Mouse (Mus musculus) gastrocnemius, adult 18-20 months (tissue): Measurements from ENCODE around the gene Prkg1. TPM values are rescaled to one million over a fixed set of nuclear protein-coding genes. Genes with fewer than 3 reads are reported as not detected.

Experiments used
- DNase-seq: peaks from one replicate; pipeline ENCODE4 v3.0.0; 2021; ENCODE audit warnings: low spot score
- total RNA-seq, 2 experiments: library from RNA; stranded (reverse); gene quantifications; 2 replicates each; pipeline ENCODE4 v1.2.3; 2021

Gene Prkg1
- total RNA-seq, 2 experiments from 2014 or later, result 24.4 to 39.7 TPM

DNA sequence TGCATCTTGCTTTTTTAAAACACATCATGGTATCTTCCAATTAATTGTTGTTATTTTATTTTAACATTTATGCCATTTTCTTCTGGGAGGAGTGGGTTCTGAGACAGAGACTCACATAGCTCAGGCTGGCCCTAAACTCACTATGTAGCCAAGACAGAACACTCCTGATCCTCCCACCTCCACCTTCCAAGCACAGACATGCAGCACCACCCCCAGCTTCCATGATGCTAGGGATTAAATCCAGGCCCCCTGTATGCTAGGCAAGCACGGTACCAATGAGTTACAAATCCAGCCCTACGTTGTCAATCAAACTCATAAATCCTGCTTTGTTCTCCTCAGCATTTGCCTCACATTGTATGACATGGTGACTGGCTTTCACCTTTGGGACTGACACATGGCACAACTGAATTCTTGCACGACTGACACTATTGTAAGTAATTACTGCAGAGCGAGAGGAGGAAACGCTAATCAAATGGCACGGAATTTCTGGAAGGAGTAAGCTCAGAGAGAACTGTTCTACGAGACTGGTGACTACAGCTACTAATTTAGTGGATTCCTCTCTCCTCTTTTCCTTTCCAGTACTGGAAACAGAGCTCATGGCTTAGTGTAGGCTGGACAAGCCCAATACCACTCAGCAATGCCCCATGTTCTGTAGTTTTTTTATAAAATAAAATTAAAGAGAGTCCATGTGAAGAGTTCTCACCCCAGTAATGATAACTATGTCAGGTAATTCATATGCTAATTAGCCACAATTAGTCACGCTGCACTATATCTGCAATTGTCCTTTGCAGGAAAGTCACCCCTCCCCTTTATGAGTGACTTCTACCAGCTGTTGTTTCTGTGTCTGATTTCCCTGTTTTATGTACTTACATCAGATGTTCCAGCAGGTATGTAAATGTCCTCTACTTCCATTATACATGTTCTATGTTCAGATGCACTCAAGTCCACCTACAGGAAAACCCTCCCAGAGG, 133.6 kb downstream of the Prkg1 start:
- no peak for DNase-seq

DNA sequence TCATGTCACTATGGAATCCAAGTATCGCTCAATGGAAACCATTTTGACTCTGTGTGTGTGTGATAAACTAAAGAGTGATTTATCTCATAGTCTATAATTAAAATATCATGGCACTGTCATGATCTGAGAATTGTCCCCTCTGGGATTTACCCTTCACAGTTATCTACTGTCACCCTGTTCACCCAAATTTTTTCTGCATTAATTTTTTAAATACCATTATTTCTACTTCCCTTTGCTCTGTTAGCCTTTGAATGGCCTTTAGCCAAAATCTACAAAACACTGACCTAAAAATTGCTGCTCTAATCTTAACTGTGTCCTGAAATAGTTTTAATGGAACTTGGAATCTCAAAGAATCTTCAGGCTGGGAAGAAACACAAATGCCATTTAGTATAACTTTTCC, 143.1 kb downstream of the Prkg1 start:
- no peak for DNase-seq

DNA sequence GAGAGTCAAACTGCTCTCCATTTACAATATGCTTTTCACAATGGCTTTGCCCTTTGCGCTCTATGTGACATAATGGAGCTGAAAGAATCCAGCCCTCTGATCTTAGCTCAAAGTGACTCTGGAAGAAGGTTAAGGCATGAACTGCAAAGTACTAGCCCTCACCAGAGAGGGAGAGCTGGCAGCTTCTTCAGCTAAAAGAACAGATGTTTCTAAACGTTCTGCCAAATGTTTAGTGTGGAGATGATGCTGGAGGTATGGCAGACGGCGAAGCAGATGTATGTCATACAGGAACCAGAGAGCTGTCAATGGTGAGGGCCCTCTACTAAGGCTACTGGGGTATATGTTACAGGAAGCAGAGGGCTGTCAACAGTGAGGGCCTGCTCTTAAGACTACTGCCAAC, 148.0 kb downstream of the Prkg1 start:
- DNase-seq, result no peak

DNA sequence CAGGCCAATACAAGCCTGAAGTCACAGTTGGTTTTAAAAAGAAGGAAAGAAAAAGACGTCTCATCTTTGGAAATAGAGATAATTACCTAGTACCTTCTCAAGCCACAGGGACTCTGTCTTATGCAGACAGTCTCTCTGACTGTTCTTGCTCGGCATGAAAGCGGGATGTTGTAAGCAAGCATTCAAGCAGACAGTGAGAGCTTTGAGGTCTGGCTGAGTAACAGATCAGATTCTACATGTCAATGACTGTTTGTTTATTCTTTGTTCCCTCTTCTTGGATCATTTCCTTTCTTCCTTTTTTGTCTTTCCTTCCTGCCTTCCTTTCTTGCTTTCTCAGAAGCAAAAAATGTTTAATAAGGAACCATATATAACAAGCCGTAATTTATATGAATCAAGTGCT, 148.7 kb downstream of the Prkg1 start:
- DNase-seq, result no peak

DNA sequence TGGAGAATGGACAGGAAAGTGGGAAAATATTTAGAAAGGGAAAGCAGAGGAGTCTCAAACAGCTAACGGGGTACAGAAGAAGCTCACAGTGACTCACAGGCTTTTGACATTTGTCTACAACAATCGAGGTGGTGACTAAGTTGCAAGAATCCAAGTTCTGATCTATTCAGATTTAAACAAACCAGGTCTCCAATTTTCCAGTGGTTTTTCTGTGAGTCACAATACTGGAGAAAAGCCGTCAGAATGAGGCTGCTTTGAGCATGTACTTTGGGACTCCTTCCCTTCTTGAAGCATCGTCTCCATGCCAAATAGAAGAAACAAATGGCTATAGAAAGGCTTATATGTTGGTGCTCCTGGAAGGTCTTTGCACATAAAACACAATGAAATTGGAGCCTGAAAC, 151.7 kb downstream of the Prkg1 start:
- DNase-seq, result no peak

DNA sequence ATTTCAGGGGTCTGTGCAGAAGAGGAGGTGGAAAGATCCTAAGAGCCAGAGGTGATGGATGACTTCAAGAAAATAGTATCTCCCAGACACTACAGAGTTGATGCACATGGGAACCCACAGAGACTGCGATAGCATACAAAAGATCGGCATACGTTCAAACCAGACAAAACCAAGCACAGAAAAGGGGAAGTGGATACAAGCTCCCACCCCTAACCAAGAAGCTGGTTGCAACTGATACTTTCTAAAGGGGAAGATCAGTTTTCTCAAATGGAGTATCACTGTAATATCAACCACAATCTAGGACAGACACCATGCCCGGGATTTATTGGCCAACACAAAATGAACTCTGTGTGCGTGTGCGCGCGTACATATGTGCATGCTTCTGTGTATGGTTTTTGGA, 162.3 kb downstream of the Prkg1 start:
- DNase-seq, result no peak

DNA sequence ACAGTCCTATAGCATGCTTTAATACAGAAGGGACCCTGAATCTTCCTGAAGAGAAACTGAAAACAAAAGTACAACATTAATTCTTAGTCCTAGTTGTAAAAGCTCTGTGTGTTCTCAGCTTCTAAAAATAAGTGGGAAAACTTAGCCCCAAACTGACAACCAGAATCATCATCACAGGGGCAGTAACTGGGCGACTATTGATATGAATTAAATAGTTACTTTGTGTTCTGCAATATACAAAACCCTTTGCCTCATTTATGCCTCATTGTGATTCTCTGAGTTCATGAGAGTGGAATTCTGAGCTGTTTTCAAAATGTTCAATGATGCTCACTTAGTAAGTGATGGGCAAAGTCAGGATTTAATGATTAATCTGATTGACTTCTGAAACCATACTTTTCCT, 170.8 kb downstream of the Prkg1 start:
- no peak for DNase-seq

DNA sequence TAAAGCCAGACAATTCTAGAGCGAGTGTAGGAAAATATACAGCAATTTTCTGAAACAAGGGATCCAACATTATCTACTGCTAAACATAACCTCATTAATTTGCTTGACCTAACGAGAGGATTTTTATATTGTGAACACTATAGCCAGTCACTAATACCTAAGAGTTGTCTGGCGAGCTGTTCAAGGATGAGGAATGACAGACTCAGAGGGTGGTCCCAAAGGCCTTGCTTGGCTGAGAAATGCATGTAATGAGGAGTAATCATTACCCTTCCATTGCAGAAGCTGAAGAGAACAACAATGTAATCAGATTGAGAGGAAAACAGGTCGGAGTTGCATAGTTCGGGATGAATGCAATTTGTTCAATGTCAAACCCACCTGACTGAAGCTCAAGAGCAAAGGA, 174.1 kb downstream of the Prkg1 start:
- no peak for DNase-seq

DNA sequence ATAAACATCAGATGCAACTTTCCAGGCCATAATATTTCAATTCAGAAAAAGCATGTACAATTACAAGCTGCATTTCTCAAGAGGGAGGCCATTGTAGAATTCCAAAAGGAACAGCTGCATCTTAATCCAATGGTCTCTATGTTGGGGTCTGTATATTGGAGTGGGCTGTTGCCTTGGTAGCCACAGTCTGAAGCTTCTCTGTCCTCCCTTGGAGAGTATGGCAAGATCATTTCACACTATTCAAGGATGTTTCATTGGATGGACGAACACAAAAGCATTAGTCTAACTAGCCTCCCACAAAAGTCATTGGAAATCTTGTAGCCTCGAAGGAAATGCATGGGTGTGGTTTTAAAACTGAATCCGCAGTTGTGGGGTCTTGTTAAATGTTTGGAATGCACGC, 187.7 kb downstream of the Prkg1 start:
- no peak for DNase-seq

DNA sequence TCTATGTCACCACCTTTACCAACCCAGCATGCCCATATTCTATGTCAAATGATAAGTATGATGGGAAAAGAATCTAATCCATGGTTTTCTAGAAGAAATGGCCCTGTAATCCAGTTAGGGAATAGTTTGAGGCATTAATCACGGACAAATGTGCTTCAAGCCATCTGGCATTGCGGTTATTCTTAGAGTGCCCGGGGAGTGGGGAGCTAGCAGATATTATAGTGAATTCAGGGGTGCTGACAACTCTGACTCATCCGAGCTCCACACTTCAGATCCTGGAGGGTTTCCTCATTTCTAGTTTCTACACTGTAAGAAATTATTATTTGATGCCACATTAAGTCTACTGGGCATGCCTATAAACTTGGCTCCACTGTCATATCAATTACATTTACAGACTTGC, 200.5 kb downstream of the Prkg1 start:
- no peak for DNase-seq

DNA sequence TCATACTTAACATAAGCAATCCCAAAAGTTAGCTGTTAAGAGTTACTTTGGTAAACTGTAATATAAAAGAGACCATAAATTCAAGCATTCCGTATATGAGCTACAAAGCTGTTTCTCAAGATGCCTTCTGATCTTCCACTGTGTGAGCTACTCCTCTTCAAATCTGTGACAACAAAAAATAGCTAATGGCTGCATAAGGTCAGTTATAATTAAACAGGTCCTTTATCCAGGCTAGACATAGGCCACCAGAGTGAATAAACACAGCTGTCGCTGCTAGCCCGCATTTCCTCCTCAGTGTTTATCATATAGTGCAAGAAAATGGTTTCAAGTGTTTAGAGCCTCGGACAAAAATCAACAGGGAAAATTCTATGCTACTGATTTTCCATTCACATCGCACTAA, 218.8 kb downstream of the Prkg1 start:
- DNase-seq, result no peak

DNA sequence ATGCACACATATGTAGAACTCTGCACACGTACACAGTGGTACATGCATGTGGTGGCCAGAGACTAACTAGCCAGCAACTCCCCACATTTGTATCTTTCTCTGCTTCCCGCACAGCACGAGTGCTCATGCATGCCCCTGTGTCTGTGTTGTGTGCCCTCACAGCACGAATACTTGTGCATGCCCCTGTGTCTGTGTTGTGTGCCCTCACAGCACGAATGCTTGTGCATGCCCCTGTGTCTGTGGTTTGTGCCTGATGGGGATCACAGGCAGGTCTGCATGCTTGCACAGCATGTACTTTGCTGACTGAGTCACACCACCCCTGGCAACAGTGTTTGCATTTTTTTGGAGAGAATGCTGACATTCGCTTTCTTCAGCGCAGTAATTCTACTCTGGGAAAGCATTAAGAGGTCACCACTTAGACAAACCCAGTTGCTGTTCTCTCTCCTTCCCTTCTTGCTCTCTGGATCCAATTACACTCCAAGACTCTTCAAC, 233.5 kb downstream of the Prkg1 start:
- peak; percentile 16 for DNase-seq

DNA sequence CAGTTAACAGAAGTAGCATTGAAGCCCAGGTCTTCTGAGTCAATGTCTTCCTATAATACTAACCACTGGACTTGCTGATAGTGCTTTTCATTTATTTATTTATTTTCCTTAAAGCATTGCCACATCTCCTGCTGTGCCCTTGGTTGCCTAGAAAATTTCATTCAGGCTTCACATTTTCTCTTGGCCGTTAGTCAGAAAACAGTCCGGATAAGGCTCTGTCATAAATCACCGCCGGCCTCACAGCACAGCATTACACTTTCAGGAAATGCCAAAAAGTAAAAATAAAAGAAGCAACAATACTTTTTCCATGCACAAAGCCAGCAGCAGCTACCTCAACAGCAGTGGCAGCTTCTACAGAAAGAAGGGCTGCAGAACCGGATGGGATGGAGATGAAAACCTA, 234.2 kb downstream of the Prkg1 start:
- DNase-seq, result peak; percentile 9

DNA sequence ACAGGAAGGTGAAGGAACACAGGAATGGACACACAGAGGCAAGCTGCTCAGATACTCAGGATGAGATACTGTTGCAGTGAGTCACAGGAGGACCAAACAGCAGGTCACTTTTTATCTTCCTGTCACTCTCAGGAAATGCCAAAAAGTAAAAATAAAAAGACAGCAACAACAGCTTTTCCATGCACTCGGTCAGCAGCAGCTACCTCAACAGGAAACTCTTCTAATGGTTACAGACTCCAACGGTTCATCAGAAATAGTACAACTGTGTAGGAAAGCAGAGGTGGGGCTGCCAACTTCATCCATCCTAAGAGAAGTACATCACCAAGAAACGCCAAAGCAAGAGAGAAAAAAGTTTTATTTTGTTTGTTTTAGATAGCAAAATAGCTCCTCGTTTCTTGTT, 234.9 kb downstream of the Prkg1 start:
- DNase-seq, result no peak

DNA sequence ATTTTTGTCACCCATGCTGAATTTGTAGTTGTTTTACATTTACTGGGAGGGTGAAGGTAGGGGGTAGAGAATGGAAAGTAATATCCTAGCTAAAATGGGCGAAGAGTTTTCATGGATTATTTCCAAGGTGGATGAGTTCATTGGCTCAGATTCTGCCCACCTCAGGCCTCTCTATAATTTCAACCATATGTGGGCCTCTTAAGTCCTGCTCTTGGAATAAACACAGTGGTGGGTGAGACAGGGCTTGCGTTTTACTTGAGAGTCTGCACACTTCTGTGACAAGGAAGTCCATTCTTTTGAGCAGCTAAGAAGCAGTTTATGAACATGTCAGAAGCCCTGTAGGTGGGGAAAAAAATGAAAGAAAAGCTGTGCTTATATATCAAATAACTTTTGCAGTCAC, 250.3 kb downstream of the Prkg1 start:
- DNase-seq, result no peak

DNA sequence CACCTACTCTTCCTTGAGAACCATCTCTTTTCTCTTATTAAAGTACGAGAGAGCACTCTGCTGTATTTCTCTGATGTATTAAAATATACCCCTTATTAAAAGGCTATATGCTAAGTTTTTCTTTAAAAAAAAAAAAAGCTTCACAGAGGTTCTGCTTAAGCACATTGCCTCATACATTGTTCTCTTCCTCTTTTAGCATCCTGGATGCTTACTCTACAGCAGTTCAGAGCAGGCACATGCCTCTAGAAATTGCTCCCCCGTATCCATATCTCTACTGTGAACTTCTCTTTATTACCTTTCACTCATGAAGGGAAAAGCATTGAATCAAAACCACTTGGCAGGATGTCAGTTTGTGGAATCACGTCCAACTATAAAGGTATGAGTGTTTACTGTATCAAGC, 257.0 kb downstream of the Prkg1 start:
- no peak for DNase-seq

DNA sequence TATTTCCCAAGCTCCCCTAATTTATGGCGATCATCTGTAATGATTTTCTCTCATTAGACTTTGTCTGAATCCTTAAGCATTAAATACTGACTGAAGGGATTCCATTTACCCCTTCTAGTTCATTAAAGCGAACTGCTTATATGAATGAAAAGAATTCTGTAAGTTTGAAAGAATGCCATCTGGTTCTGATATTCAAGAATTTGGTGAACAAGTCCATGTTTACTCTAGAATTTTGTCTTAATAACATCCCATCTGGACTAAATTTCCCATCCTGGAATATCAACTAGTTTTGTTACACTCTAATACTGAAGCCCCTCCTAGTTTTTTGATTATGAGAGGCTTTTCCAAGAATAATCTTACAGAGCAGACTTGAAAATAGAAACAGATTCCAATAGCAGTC, 258.5 kb downstream of the Prkg1 start:
- no peak for DNase-seq

DNA sequence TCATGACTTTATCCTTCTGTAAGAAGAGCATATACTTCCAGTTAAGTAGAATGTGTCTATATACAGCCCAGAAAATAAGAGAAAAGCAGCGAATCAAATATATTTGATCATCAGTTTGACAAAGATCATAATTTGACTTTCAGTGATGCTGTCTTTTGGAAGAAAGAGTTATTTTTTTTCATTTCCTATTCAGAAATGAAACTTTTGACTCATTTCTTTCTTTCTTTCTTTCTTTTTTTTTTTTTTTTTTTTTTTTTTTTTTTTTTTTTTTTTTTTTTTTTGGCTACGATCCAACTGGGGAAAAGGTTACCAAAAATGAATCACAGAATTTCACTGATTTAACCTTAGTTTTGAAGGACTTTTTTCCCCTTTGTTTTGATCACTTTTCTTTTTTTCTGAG, 259.8 kb downstream of the Prkg1 start:
- no peak for DNase-seq

DNA sequence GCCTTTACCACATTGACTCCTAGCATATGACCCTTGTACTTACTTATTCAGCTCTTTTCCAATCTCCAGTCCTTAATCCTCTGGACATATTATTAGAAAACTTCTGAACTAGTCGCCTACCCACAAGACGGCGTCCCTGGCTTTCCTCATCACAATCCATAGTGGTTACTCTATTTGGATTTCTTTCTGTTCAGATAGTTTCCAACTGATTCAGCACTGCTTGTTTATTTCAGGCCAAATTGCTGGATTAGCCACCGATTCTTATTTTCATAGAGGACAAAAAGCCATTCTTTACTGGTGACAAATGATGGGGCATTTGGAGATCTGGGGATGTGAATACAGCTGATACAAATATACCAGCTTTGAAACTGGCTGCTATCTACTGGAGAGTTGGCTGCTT, 267.4 kb downstream of the Prkg1 start:
- no peak for DNase-seq

DNA sequence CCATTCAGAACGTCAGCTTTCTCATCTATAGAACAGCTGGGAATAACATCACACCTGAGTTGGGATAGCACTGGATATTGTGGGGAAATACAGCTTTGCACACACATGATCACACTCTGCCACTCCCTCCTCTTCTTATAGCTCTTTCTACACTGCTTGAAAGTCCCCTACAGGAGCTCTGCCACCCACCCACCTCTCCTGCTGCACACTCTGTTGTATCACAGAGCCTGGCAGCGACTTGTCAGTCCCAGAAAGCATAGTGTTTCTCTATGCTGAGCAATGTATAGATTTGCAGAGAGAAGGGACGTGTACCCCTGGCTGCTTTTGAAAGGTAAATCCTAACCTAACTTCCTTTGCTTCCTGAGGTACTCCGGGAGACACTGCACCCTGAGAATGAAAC, 275.2 kb downstream of the Prkg1 start:
- no peak for DNase-seq

DNA sequence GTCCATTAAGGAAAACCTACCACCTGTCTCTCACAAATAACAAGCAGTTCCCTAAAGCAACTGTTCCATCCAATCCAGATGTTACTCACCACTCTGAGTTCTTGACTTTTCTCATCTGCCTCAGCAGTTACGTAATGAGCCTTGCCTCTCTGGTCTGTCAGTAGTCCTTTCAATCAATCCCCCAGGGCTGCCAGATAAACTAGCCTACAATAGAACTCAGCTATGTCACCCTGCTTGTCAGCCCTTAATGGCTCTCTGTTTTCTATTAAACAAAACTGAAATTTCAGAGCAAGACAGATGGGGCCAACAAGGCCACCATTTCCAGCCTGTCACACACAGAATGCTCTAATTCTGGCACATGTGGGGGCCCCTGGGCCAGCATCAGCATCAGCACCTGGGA, 293.1 kb downstream of the Prkg1 start:
- no peak for DNase-seq

DNA sequence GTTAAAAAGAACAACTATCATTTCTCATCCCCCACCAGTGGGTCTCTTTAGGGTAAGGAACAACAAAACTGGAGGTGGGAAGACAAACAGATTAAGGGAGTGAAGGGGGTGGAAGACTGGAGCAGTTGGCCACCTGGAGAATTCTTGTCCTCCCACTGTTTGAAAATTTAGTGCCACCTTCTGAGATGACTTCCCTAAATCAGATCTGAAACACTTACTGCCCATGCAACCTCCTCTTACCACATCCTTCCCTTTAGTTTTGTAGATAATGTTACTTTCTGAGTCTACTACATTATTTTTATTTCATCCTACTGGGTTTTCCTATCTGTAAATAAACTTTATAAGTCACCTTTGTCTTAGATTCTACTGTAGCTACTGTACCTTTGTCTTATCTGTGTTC, 304.6 kb downstream of the Prkg1 start:
- DNase-seq, result no peak

DNA sequence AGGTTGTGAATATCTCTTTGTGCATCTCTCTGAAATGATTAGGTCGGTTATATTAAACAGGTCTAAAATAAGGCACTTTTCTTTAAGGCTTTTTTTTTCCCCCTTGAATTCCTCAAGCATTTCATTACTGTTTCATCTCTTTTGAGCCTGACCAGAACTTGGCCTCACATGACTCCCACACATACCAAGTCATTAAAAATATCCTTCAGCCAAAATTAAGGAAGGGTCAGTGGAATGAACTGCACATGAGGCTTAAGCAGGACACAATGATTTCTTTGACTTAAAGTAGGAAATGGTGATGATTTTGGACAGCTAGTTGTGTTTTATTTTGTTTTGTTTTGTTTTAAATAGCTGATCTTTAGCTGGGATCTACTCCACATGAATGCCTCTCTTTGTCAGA, 320.7 kb downstream of the Prkg1 start:
- DNase-seq, result no peak
